Mouse (Mus musculus) heart, postnatal 0 days (tissue): Measurements from ENCODE around the gene Rbp1. TPM values are rescaled to one million over a fixed set of nuclear protein-coding genes. Genes with fewer than 3 reads are reported as not detected.

Experiments used
- ATAC-seq: fragments of 200-750 bp; cut with Nextera tagmentation; 2 replicates; pipeline ENCODE4 v1.8.0; 2017; ENCODE audit warnings: low read depth, moderate number of reproducible peaks, moderate library complexity; ENCODE audit not compliant: insufficient read depth
- DNase-seq: peaks from one replicate; pipeline ENCODE4 v3.0.0-alpha.2; 2016; ENCODE audit warnings: low spot score
- H3K27ac ChIP-seq: fragments of 300-500 bp; sonication (generic); 2 replicates; pipeline ENCODE4 v1.5.1; 2014; ENCODE audit warnings: low read depth, mild to moderate bottlenecking
- H3K27me3 ChIP-seq: fragments of 300-500 bp; sonication (generic); 2 replicates; pipeline ENCODE4 v1.6.1; 2014; ENCODE audit warnings: low read length, mixed read lengths; ENCODE audit not compliant: control insufficient read depth, insufficient read depth
- H3K36me3 ChIP-seq: fragments of 300-500 bp; sonication (generic); replicated peaks from 2 replicates; pipeline ENCODE4 v1.6.1; 2014; ENCODE audit warnings: low read length, mixed read lengths; ENCODE audit not compliant: control insufficient read depth, insufficient read depth
- H3K4me1 ChIP-seq: fragments of 300-500 bp; sonication (generic); 2 replicates; pipeline ENCODE4 v1.6.1; 2014; ENCODE audit warnings: antibody characterized with exemption; ENCODE audit not compliant: control insufficient read depth, insufficient read depth
- H3K4me2 ChIP-seq: fragments of 300-500 bp; sonication (generic); 2 replicates; pipeline ENCODE4 v1.6.1; 2014; ENCODE audit warnings: low read depth, mild to moderate bottlenecking, low read length, moderate library complexity
- H3K4me3 ChIP-seq: fragments of 300-500 bp; sonication (generic); 2 replicates; pipeline ENCODE4 v1.5.1; 2014; ENCODE audit warnings: low read depth, low read length
- H3K9ac ChIP-seq: fragments of 300-500 bp; sonication (generic); replicated peaks from 2 replicates; pipeline ENCODE4 v1.6.1; 2014; ENCODE audit warnings: low read depth, low read length, mixed read lengths
- H3K9me3 ChIP-seq: fragments of 300-500 bp; sonication (generic); replicated peaks from 2 replicates; pipeline ENCODE4 v1.6.1; 2016; ENCODE audit warnings: low read length; ENCODE audit not compliant: control insufficient read depth
- CTCF ChIP-seq: IDR thresholded peaks from 2 replicates; pipeline ENCODE4 v1.5.1; 2016; ENCODE audit warnings: antibody characterized with exemption, control low read depth, low read depth
- EP300 ChIP-seq: IDR thresholded peaks from 2 replicates; pipeline ENCODE4 v1.6.1; 2016; ENCODE audit warnings: antibody characterized with exemption, low read depth
- WGBS: fragments of 180-500 bp; shearing (Covaris S2); extraction: QIAGEN DNeasy Blood & Tissue Kit; methylation state at CpG from one replicate; pipeline ENCODE4 v1.1.7; 2014; 5-methylcytosine and 5-hydroxymethylcytosine counted together
- polyA plus RNA-seq: library from polyadenylated mRNA; unstranded; fragments of >200 nt; fragmentation: Nextera tagmentation; extraction: Ambion mirVana; gene quantifications from 2 replicates; pipeline ENCODE4 v1.2.1, GENCODE M21; 2015
- total RNA-seq: library from RNA; depleted of rRNA; stranded (reverse); fragments of >200 nt; gene quantifications from 2 replicates; pipeline ENCODE4 v1.2.3, GENCODE M21; 2014; ENCODE audit warnings: low replicate concordance

Rbp1 gene
- total and polyA plus RNA-seq, 2 experiments from 2014 or later = 14.2 to 36.9 TPM

DNA sequence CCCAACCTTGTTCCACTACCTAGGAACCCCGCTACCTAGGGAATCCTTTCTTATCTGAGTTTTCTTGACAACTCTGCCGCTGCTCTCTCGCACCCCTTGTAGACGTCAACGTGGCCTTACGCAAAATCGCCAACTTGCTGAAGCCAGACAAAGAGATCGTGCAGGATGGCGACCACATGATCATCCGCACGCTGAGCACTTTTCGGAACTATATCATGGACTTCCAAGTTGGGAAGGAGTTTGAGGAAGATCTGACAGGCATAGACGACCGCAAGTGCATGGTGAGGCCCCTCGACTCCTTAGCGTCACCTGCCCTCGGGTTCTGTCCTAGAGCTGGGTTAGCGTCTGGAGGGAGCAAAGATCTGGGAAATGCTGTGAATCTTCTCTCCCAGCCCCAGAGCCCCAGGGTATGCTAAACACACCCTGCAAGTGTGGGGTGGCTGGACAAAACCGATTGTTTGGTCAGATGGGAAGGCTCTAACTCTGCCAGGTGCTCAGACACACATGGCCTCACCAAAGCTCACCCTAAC, 2.7 kb downstream of the Rbp1 start:
- H3K36me3 ChIP-seq = no peaks in the 10 kb centered on the region
- WGBS = 14% methylated on average over 19 of the region's 19 CpGs
- TF ChIP-seq EP300 (no peak), CTCF (no peak)
- H3K9me3 ChIP-seq = no peaks in the 10 kb centered on the region
- peak overlapping the region; percentile 57 for H3K9ac ChIP-seq
- peak overlapping the region; percentile 63 for H3K4me3 ChIP-seq
- H3K4me1 ChIP-seq = peaks cover 23% of the 10 kb centered on the region
- H3K4me2 ChIP-seq = peak overlapping the region; percentile 72
- H3K27me3 ChIP-seq = no peaks in the 10 kb centered on the region
- H3K27ac ChIP-seq = peak overlapping the region; percentile 65
- ATAC-seq = no peak
- no peak for DNase-seq

DNA sequence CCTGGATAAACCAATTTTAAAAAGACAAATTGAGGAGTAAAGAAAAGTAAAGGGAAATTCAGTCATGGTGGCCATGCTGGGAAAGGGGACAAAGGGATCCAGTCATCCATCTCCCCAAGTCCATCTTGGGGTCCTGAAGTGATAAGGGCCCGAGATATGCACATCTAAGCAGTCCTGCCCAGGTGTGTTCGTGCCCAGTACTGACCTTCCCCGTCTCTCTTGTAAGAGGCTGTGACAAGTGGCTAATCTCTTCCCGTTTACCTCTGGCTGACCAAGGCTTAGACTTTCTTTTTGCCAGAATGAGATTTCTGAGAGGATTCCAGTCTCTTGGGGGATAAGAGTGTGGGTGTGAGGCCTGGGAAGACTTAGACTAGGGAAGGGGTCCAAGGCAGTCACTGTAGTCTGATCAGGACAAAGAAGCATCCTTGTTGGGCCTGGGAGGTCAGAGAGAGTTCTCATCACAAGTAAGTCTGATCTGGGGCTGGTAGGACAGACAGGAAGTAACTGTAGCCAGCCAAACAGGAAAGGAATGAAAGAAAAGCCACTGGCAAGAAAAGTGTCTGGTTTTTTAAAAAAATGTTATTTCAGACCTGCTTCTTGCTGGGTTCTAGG, 5.3 kb downstream of the Rbp1 start:
- Histone ChIP-seq H3K9ac (no peak overlapping the region), H3K4me3 (no peak overlapping the region), H3K27ac (peak overlapping the region; percentile 78), H3K27me3 (no peaks in the 10 kb centered on the region), H3K36me3 (no peaks in the 10 kb centered on the region), H3K4me1 (peaks cover 23% of the 10 kb centered on the region), H3K4me2 (peak overlapping the region; percentile 42; the same call in 1 of the 2 replicates), H3K9me3 (no peaks in the 10 kb centered on the region)
- peak; percentile 28; the same call in 1 of the 2 replicates for ATAC-seq
- TF ChIP-seq CTCF (no peak), EP300 (no peak)
- no peak for DNase-seq
- WGBS = 44% methylated on average over 4 of the region's 4 CpGs

DNA sequence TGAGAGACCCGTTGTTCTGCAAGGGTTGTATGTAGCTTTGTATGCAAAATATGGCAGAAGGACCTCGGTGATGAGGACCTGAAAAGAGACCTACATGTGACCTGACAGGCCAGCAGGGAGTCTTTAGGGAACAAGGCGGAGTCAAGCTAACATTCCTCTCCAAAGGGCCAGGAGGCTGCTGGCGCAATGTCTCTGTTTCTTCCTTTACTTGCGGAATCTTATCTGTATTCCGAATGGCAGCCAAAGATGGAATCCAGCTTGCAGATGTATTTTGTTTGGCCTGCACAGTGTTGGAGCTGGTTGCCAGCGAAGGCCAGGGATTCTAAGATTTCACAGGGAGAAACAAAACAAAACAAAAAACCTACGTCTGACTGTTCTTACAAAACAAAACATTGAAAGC, 6.0 kb downstream of the Rbp1 start:
- Histone ChIP-seq H3K27me3 (no peaks in the 10 kb centered on the region), H3K27ac (peak overlapping the region; percentile 78), H3K9me3 (no peaks in the 10 kb centered on the region), H3K36me3 (no peaks in the 10 kb centered on the region), H3K4me1 (peaks cover 23% of the 10 kb centered on the region), H3K9ac (no peak overlapping the region), H3K4me2 (peak overlapping the region; percentile 42), H3K4me3 (no peak overlapping the region)
- TF ChIP-seq EP300 = 0 out of 2 replicates have a peak, but pooled peaks have one; percentile 26
- no peak for TF ChIP-seq CTCF
- WGBS = 41% methylated on average over 8 of the region's 8 CpGs
- ATAC-seq = peak; percentile 28; the same call in 1 of the 2 replicates
- DNase-seq = peak; percentile 35

DNA sequence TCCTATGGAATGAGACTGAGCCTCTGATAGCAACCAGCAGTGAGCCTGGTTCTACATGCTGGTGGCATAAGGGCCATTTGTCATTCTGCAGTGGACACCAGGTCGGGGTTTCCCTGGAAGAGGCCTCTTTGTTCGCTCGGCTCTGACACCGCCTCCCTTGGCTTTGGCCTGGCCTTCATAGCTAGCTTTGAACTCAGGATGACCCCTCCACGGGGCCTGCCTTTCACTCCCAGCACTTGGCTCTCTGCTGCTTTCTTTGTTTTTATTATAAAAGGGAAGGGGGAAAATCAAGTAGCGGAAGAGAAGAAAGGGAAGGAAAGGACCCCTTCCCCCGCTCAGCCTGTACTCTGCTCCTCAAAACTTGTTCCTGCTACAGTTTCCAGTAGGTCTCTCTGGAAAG, 7.0 kb downstream of the Rbp1 start:
- 25% methylated on average over 7 of the region's 7 CpGs for WGBS

DNA sequence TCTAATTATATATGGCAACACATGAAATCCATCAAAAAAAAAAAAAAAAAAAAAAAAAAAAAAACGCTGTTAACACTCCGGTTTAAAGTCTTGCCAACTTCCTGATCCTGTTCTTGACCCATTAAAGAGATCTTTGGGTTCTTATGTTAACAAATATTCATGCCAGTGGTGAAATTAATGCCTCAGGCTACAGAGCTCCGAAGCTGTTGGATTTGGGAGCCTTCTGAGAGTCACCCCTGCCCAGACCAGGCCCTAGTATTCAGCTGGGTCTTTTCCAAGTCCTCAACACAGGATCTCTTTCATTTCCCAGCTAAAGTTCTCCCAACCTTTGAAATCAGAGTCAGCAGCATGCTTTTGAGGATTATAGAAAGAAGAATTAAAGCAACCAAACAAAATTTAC, 7.8 kb downstream of the Rbp1 start:
- Histone ChIP-seq H3K9me3 (no peaks in the 10 kb centered on the region), H3K4me1 (peaks cover 23% of the 10 kb centered on the region), H3K27me3 (no peaks in the 10 kb centered on the region), H3K4me2 (no peak overlapping the region), H3K4me3 (no peak overlapping the region), H3K27ac (no peak overlapping the region), H3K36me3 (no peaks in the 10 kb centered on the region), H3K9ac (no peak overlapping the region)
- 63% methylated on average over 3 of the region's 3 CpGs for WGBS
- TF ChIP-seq CTCF = no peak
- no peak for TF ChIP-seq EP300
- no peak for ATAC-seq
- no peak for DNase-seq

More for the DNA sequence above, 7.0 kb downstream of the Rbp1 start:
- Histone ChIP-seq H3K4me3 (no peak overlapping the region), H3K9ac (no peak overlapping the region), H3K9me3 (no peaks in the 10 kb centered on the region), H3K36me3 (no peaks in the 10 kb centered on the region), H3K4me1 (peaks cover 23% of the 10 kb centered on the region), H3K27me3 (no peaks in the 10 kb centered on the region), H3K27ac (peak overlapping the region; percentile 78), H3K4me2 (peak overlapping the region; percentile 42)
- ATAC-seq (peak; percentile 45), DNase-seq (peak; percentile 36)
- TF ChIP-seq CTCF (no peak), EP300 (no peak)

DNA sequence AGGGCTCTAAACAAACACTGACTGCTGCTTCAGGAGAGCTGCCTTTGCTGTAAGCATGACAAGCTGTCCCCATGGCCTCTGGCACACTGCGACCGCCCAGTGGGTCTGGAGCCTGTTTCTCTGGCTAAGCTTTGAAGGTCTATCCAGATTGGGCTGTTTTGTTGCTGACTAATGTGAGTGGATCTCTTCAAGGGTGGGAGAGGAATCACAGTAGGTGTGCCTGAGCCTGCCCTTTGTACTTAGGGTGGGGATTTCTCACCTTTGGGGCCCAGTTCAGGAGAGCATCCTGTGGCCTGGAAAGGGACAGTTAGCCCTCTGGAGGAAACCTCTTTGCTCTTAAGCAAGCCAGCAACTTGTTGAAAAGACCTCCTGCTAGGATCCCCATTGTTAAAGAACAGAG, 10.3 kb downstream of the Rbp1 start:
- H3K4me3 ChIP-seq = no peak overlapping the region
- no peak overlapping the region for H3K9ac ChIP-seq
- H3K36me3 ChIP-seq = no peaks in the 10 kb centered on the region
- 72% methylated on average over 2 of the region's 2 CpGs for WGBS
- H3K9me3 ChIP-seq = no peaks in the 10 kb centered on the region
- peak overlapping the region; percentile 43 for H3K27ac ChIP-seq
- DNase-seq (no peak), ATAC-seq (no peak)
- TF ChIP-seq EP300 (no peak), CTCF (no peak)
- H3K27me3 ChIP-seq = no peaks in the 10 kb centered on the region
- H3K4me1 ChIP-seq = peaks cover 17% of the 10 kb centered on the region
- H3K4me2 ChIP-seq = no peak overlapping the region
